Mouse (Mus musculus) gastrocnemius, adult 2 months (tissue): ENCODE data around the gene Ccdc175. TPM values are rescaled to one million over a fixed set of nuclear protein-coding genes. Genes with fewer than 3 reads are reported as not detected.
A peak's percentile ranks its signal among the peaks of the same experiment; 100 is the strongest.

Experiments
- DNase-seq: peaks from one replicate; pipeline ENCODE4 v3.0.0; 2022
- H3K27ac ChIP-seq: fragments of 200-600 bp; 2 replicates; pipeline ENCODE4 v1.8.1; 2022; ENCODE audit warnings: mild to moderate bottlenecking
- H3K4me3 ChIP-seq: fragments of 200-600 bp; 2 replicates; pipeline ENCODE4 v1.8.1; 2022; ENCODE audit warnings: mild to moderate bottlenecking, moderate library complexity
- CTCF ChIP-seq: fragments of 200-600 bp; IDR thresholded peaks from 2 replicates; pipeline ENCODE4 v1.8.1; 2022; ENCODE audit warnings: antibody characterized with exemption, mild to moderate bottlenecking, moderate library complexity
- intact Hi-C: fragments of 180-260 bp; cut with DNase I; formaldehyde crosslinking; loops from one replicate; pipeline ENCODE4 v1.15.1; 2025
- total RNA-seq, 2 experiments: library from RNA; stranded (reverse); gene quantifications; 2 replicates each; pipeline ENCODE4 v1.2.3; 2021

Ccdc175 gene
- total RNA-seq, 2 experiments from 2014 or later, result not detected

- peak; percentile 33 for TF ChIP-seq CTCF
- intact Hi-C loops, result loop anchor here (10.0 kb wide), 2 partner anchors 579 to 1261 kb away; partner anchors contain the start of genes Dhrs7 and Frmd6
- peak; percentile 99 for DNase-seq
- Histone ChIP-seq H3K27ac (peak within 1 kb of the TSS; percentile 95), H3K4me3 (peak within 1 kb of the TSS; percentile 88)
Measured at GRCm38 (mm10) chr12:72085329-72086165, 99.3 kb downstream of the Ccdc175 start, which contains the start of the genes L3hypdh and Jkamp. TSS of gene L3hypdh (minus strand) at chr12:72085439. TSS of gene Jkamp (plus strand) at chr12:72085589.

DNA sequence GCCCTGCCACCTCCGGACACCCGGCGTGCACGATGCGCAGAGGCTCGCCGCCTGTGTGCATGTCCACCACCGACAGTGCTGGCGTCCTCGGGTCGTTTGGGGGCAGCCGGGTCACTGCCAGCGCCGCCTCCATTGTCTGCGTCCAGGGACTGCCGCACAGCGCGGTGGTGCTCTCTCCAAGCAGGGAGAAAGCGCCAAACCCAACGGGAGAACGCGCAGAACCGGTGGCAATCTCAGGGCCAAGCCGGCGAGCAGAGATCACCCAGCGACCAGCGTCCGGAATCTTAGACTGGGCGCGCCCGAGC lies 99.9 kb downstream of the Ccdc175 start:
- peak overlapping the region; percentile 95 for H3K27ac ChIP-seq
- intact Hi-C loops, result loop anchor here (10.0 kb wide), 2 partner anchors 580 to 1260 kb away; partner anchors contain the start of genes Dhrs7 and Frmd6
- peak overlapping the region; percentile 88 for H3K4me3 ChIP-seq
- no peak for TF ChIP-seq CTCF
- no peak for DNase-seq

DNA sequence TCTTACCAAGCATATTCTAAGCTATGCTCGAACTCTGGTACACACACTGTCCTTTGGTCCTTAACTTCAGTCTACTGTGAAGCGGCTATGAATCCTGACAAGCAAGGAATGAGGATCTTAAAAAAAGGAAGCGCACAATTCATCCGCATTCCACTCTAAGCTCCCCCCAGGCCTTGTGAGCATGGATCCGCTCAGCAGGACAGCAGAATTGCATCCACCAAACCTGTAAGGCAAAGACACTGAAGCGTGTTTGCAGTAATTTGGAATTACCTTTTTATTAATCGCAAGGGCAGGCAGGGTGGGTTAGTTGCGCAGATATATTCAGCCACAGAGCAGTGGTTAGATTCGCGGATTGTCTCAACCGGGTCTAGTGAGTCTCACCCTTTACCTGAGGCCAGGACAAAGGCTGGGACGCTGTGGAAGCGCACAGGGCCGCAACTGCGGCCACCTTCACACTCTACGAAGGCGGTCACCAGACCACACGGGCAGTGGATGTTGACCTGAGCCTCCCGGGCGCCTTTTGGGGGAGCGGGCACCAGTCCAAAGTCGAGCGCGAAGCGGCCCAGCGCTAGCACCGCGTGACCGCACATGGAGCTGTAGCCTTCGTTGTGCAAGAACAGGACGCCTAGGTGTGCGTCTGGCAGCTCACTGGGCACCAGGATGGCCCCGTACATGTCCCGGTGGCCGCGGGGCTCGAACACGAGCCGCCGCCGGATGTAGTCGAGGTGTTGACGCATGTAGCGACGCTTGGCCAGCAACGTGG lies 100.4 kb downstream of the Ccdc175 start:
- TF ChIP-seq CTCF, result no peak
- Histone ChIP-seq H3K4me3 (peak overlapping the region; percentile 88), H3K27ac (peak overlapping the region; percentile 95)
- DNase-seq, result peak; percentile 73
- intact Hi-C loops, result loop anchor here (10.0 kb wide), 2 partner anchors 580 to 1260 kb away; partner anchors contain the start of genes Dhrs7 and Frmd6

DNA sequence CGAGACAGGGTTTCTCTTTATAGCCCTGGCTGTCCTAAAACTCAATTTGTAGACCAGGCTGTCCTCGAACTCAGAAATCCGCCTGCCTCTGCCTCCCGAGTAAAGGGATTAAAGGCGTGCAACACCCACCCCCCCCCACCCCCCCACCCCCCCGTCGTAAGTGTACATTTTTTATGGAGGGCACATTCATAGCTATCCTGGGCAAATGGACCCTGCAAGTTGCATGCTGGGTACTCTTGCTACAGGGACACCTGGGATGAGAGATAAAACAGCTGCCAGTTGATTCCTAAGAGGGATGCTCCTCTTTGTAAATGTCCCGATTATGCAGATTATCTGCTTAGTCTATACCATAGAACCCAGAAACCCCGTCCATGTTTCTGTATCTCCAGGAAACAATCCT lies 101.6 kb downstream of the Ccdc175 start:
- intact Hi-C loops, result loop anchor here (10.0 kb wide), 2 partner anchors 582 to 1258 kb away; partner anchors contain the start of genes Dhrs7 and Frmd6
- Histone ChIP-seq H3K4me3 (no peak overlapping the region), H3K27ac (no peak overlapping the region)
- TF ChIP-seq CTCF, result no peak
- no peak for DNase-seq

- DNase-seq, result peak; percentile 36
- intact Hi-C loops, result loop anchor here (10.0 kb wide), 2 partner anchors 582 to 1258 kb away; partner anchors contain the start of genes Dhrs7 and Frmd6
- Histone ChIP-seq H3K4me3 (peak overlapping the region; percentile 40), H3K27ac (no peak overlapping the region)
- TF ChIP-seq CTCF, result no peak
Measured at GRCm38 (mm10) chr12:72082370-72082769, 102.5 kb downstream of the Ccdc175 start.

DNA sequence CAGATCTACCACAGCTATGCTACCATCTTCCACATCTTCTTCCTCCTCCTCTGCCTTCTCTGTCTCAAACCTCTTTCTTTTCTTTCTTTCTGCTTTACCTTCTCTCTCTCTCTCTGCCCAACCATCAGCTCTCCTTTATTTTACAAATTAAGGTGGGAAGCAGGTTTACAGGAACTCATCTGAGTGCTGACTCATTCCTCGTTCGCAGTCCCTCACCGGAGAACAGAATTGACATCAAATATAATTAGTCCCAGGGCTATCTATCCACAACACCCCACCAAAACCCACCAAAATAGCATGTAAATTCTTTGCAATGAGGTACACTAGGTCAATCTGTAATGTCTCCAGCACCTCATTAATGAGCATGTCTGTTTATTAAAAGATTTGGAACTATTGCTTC lies 102.9 kb downstream of the Ccdc175 start:
- Histone ChIP-seq H3K27ac (no peak overlapping the region), H3K4me3 (no peak overlapping the region)
- no peak for TF ChIP-seq CTCF
- DNase-seq, result no peak
- intact Hi-C loops, result loop anchor here (10.0 kb wide), 2 partner anchors 583 to 1257 kb away; partner anchors contain the start of genes Dhrs7 and Frmd6

DNA sequence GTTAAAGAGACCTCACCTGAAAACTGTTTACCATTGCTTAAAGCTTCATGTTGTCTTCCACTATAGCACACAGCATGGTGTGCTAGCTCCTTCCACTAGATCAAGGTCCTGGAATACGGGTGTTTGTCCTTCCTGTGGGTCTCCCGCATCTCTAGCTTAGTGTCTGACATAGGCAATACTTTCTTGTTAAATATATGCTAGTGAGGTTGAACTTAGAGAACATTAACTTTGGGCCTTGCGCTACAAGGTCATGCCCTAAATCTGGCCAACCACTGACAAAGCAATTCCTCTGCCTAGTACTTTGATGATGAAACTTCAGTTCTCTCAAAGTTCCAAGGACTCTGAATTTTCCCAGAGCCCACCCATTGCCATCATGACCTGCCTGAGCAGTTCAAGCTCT lies 106.6 kb downstream of the Ccdc175 start:
- DNase-seq, result no peak
- intact Hi-C loops, result no loop called here
- H3K27ac ChIP-seq, result no peak overlapping the region
- no peak for TF ChIP-seq CTCF
- H3K4me3 ChIP-seq, result no peak overlapping the region

- H3K4me3 ChIP-seq, result peak within 1 kb of the TSS; percentile 85
- peak within 1 kb of the TSS; percentile 76 for H3K27ac ChIP-seq
- intact Hi-C loops, result no loop called here
- DNase-seq, result peak; percentile 89
- peak; percentile 97; the same call in 1 of the 2 replicates for TF ChIP-seq CTCF
Measured at GRCm38 (mm10) chr12:72070327-72071269, 114.2 kb downstream of the Ccdc175 start, which contains the start of gene Gpr135. TSS of gene Gpr135 (minus strand) at chr12:72071125.

GRCm38 (mm10) chr12:72069626-72070326 lies 115.1 kb downstream of the Ccdc175 start:
- no peak for TF ChIP-seq CTCF
- Histone ChIP-seq H3K27ac (peak overlapping the region; percentile 76; the same call in 1 of the 2 replicates), H3K4me3 (peak overlapping the region; percentile 85)
- no peak for DNase-seq
- intact Hi-C loops, result no loop called here

GRCm38 (mm10) chr12:72057780-72058179 lies 127.0 kb downstream of the Ccdc175 start:
- DNase-seq, result no peak
- intact Hi-C loops, result no loop called here
- no peak overlapping the region for H3K4me3 ChIP-seq
- no peak for TF ChIP-seq CTCF
- no peak overlapping the region for H3K27ac ChIP-seq

DNA sequence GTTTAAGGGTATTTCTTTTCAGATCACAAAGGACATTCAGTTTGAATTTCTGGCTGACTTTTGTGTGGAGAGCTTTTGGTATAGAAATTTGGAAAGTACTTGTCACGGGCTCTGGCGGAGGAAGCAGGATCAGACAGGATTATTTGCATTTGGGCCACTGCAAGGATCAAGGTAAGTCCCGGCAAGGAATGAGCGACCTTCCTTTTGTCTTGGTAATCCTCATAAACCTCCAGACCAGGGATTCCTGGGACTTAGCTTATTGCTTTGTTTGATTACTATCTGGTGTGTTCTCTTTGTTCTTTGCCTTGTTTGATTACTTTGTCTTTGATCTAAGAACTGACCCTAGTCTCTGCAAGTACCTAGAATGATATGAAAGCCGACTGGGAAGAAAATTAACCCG lies 131.0 kb downstream of the Ccdc175 start:
- Histone ChIP-seq H3K4me3 (no peak overlapping the region), H3K27ac (no peak overlapping the region)
- no peak for DNase-seq
- no peak for TF ChIP-seq CTCF
- intact Hi-C loops, result no loop called here
